Mouse (Mus musculus) G1E (cell line): ENCODE data around the gene Cyth4. TPM values are rescaled to one million over a fixed set of nuclear protein-coding genes. Genes with fewer than 3 reads are reported as not detected.

Experiments used
- ATAC-seq: 2 replicates; pipeline ENCODE4 v1.8.0; 2016; ENCODE audit warnings: mild to moderate bottlenecking; ENCODE audit not compliant: insufficient number of reproducible peaks, poor library complexity, low FRiP score, severe bottlenecking; ENCODE audit errors: extremely low read depth
- DNase-seq: peaks from one replicate; pipeline ENCODE4 v3.0.0; 2012; ENCODE audit warnings: low spot score
- H3K27me3 ChIP-seq: 2 replicates; pipeline ENCODE4 v1.6.1; 2012; ENCODE audit warnings: mild to moderate bottlenecking, low read length, inconsistent platforms; ENCODE audit not compliant: insufficient read depth
- H3K36me3 ChIP-seq: replicated peaks from 2 replicates; pipeline ENCODE3; 2012; ENCODE audit warnings: mild to moderate bottlenecking, inconsistent platforms
- H3K4me1 ChIP-seq: 2 replicates; pipeline ENCODE4 v1.6.1; 2012; ENCODE audit warnings: low read depth, low read length, inconsistent platforms, mixed read lengths; ENCODE audit not compliant: insufficient read depth
- H3K4me3 ChIP-seq: 2 replicates; pipeline ENCODE4 v1.5.1; 2012; ENCODE audit warnings: low read depth, mild to moderate bottlenecking, inconsistent platforms, low read length, moderate library complexity, mixed read lengths
- H3K9me3 ChIP-seq: replicated peaks from 2 replicates; pipeline ENCODE4 v1.6.1; 2012; ENCODE audit warnings: inconsistent platforms
- CTCF ChIP-seq: IDR thresholded peaks from 2 replicates; pipeline ENCODE4 v1.5.1; 2012; ENCODE audit warnings: low read depth, low read length, inconsistent platforms, mixed read lengths
- GATA1 ChIP-seq: IDR thresholded peaks from 2 replicates; pipeline ENCODE4 v1.6.1; 2012; ENCODE audit warnings: borderline replicate concordance, low read length, inconsistent platforms, mixed read lengths
- GATA2 ChIP-seq: IDR thresholded peaks from 2 replicates; pipeline ENCODE4 v1.6.1; 2012; ENCODE audit warnings: low read depth, low read length, inconsistent platforms, borderline replicate concordance
- POLR2AphosphoS5 ChIP-seq: IDR thresholded peaks from 2 replicates; pipeline ENCODE4 v1.6.1; 2012; ENCODE audit warnings: low read depth, low read length, inconsistent platforms; ENCODE audit not compliant: insufficient replicate concordance
- TAL1 ChIP-seq: conservative IDR thresholded peaks from 2 replicates; pipeline ENCODE4 v1.6.1; 2012; ENCODE audit warnings: low read depth, low read length, inconsistent platforms, mixed read lengths
- polyA plus RNA-seq: library from polyadenylated mRNA; stranded (reverse); fragments of >175 nt; gene quantifications from 2 replicates; pipeline ENCODE4 v1.2.3, GENCODE M21; 2012
- total RNA-seq, 2 experiments: library from RNA; stranded (forward) in 1 of 2; stranded (reverse) in 1 of 2; fragments of 200-1000 nt in 1 of 2; fragments of >200 nt in 1 of 2; fragmentation: Nextera tagmentation in 1 of 2; gene quantifications; 2 replicates each; pipeline ENCODE4 v1.2.3; 2014 to 2017

Gene Cyth4
- total and polyA plus RNA-seq, 3 experiments, result 0.26 to 1.4 TPM; not detected in 1

DNA sequence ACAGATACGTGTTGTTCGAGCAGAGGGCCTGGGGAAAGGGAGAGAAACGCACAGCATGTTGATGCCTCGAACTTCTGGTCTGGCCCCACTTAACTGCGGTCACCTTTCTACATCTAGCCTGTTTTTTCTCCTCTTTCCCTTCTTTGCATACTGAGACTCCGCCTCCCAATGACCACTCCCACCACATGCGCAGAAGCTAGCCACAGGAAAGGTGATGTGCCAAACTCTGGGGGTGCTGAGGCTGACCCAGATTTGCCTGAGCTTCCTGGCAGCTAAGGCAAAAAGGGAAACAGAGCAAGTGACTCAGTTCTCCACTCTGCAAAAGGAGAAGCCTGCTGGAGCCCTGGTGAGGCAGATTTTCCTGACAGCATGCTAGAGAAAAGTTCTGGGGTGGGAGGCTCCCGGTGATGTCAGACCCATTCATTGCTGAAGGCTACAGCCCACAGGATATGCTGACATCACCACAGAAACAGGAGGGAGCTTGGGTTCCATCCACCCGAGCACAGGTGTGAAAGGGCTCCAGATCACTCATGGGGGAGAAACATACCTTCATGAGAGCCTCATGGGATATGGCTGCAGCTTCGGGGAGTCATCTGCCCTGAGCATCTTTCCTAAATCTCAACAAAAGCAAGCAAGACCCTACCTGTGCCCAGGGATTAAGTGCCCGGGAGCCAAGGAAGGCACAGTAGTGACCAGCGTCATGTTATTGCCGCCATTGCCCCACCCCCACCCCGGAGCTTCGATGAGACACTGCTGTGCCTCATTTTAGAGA is 5.0 kb upstream of the Cyth4 start:
- DNase-seq, result no peak
- H3K9me3 ChIP-seq, result no peaks in the 10 kb centered on the region
- no peaks in the 10 kb centered on the region for H3K36me3 ChIP-seq
- H3K4me1 ChIP-seq, result peaks cover 18% of the 10 kb centered on the region
- no peak overlapping the region for H3K4me3 ChIP-seq
- no peak for ATAC-seq
- no peak for TF ChIP-seq CTCF
- no peak for TF ChIP-seq TAL1
- no peak for TF ChIP-seq POLR2AphosphoS5
- no peak for TF ChIP-seq GATA1
- no peak for TF ChIP-seq GATA2
- peaks cover 24% of the 10 kb centered on the region; the same call in 1 of the 2 replicates for H3K27me3 ChIP-seq

DNA sequence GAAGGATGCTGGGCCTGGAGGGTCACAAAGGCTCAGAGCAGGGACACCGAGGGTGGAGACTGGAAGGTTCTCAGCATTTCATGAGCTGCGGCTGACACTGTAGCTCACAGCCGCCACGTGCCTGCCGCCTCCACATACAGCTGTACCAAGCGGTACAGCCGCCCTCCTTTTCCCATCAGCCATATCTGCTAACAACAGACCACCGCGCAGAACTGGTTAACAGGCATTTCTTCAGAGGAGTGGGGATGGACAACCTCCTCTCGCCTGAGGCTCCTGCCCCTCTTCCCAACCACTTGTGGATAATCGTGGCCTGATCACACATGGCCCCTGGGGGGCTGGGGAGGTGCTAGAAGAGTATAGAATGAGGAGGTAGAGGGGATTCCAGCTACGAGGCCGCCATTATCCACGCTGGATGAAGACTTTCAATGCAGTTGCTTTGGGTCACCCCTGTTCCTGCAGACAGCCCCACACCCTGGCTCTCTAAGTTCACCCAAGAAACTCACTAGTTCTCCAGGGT is 4.3 kb upstream of the Cyth4 start:
- ATAC-seq (no peak), DNase-seq (no peak)
- Histone ChIP-seq H3K36me3 (no peaks in the 10 kb centered on the region), H3K4me1 (peaks cover 20% of the 10 kb centered on the region), H3K27me3 (peaks cover 27% of the 10 kb centered on the region; the same call in 1 of the 2 replicates), H3K4me3 (no peak overlapping the region), H3K9me3 (no peaks in the 10 kb centered on the region)
- TF ChIP-seq CTCF (no peak), GATA1 (no peak), GATA2 (no peak), TAL1 (no peak), POLR2AphosphoS5 (no peak)

DNA sequence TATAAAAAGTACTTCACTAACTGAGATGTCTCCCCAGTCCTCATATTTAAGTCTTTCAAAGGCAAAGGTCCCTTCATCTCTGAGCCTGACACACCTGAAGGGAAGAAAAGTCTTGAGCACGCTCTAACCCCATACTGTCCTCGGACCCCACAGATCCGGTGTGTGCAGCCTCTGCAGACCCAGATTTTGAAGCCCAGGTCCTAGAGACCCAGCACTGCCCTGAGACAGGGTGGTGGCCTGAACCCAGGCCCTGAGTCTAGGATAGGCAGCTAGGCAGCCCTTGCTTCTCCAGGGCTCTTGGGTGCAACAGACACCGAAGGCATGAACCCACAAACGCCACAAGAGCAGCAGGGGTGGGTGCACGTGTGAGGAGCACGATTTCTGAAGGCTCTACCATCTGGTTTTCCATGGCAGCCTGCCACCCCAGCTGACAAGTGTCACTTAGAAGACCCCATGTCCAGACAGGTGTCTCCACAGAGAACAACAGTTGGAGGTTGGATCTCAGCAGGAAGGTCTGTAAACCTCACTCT is 2.9 kb upstream of the Cyth4 start:
- DNase-seq (no peak), ATAC-seq (no peak)
- TF ChIP-seq GATA1 (no peak), GATA2 (no peak), TAL1 (no peak), POLR2AphosphoS5 (no peak), CTCF (no peak)
- no peaks in the 10 kb centered on the region for H3K36me3 ChIP-seq
- no peak overlapping the region for H3K4me3 ChIP-seq
- peaks cover 23% of the 10 kb centered on the region; the same call in 1 of the 2 replicates for H3K27me3 ChIP-seq
- H3K9me3 ChIP-seq, result no peaks in the 10 kb centered on the region
- H3K4me1 ChIP-seq, result peaks cover 8% of the 10 kb centered on the region

GRCm38 (mm10) chr15:78594831-78595230 is 2.0 kb upstream of the Cyth4 start:
- Histone ChIP-seq H3K9me3 (no peaks in the 10 kb centered on the region), H3K4me1 (0 out of 2 replicates have a peak, but pooled peaks cover 3% of the 10 kb centered on the region), H3K36me3 (no peaks in the 10 kb centered on the region), H3K4me3 (no peak overlapping the region), H3K27me3 (peaks cover 21% of the 10 kb centered on the region; the same call in 1 of the 2 replicates)
- DNase-seq (no peak), ATAC-seq (no peak)
- TF ChIP-seq GATA1 (no peak), POLR2AphosphoS5 (no peak), GATA2 (no peak), TAL1 (no peak), CTCF (no peak)

DNA sequence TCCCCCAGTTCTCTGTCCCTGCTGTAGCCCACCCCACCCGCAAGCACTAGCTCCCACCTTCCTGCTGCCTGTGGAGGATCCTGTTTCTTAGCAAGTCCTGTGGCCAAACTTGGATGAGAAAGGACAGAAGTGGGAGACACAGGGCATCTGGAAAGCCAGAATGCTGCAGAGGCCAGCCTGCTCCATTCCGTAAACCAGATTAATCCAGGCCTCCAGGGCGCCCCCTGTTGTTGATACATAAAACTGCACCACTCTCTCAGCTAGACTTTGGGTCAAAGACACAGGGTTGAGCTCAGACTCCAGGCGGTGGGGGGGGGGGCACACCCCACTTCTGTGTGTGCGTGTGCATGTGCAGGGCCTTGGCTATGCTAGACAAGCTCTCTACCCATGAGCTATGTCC is 1.4 kb upstream of the Cyth4 start:
- no peak for TF ChIP-seq GATA2
- TF ChIP-seq CTCF, result 0 out of 2 replicates have a peak, but pooled peaks have one; percentile 13
- Histone ChIP-seq H3K4me1 (0 out of 2 replicates have a peak, but pooled peaks cover 3% of the 10 kb centered on the region), H3K36me3 (no peaks in the 10 kb centered on the region), H3K9me3 (no peaks in the 10 kb centered on the region), H3K4me3 (no peak overlapping the region), H3K27me3 (peaks cover 21% of the 10 kb centered on the region; the same call in 1 of the 2 replicates)
- no peak for DNase-seq
- no peak for ATAC-seq

- no peak overlapping the region for H3K4me3 ChIP-seq
- peaks cover 24% of the 10 kb centered on the region; the same call in 1 of the 2 replicates for H3K27me3 ChIP-seq
- ATAC-seq (no peak), DNase-seq (no peak)
- no peaks in the 10 kb centered on the region for H3K9me3 ChIP-seq
- H3K4me1 ChIP-seq, result 0 out of 2 replicates have a peak, but pooled peaks cover 3% of the 10 kb centered on the region
- H3K36me3 ChIP-seq, result no peaks in the 10 kb centered on the region
- TF ChIP-seq TAL1 (no peak), GATA2 (no peak), POLR2AphosphoS5 (no peak), GATA1 (no peak), CTCF (no peak)
Measured at GRCm38 (mm10) chr15:78596504-78596903, 343 bp upstream of the Cyth4 start.
